Mouse (Mus musculus): ENCODE results near the gene Rapgef2. TPM values are rescaled to one million over a fixed set of nuclear protein-coding genes. Genes with fewer than 3 reads are reported as not detected.
"Not testable (repeated sequence)": the region's sequence is repeated elsewhere in the genome, so short reads cannot be mapped to it uniquely, and the experiment has no call there.

Rapgef2 gene
- total and polyA plus RNA-seq, 2 experiments from 2014 or later = 9.6 to 56.9 TPM

DNA sequence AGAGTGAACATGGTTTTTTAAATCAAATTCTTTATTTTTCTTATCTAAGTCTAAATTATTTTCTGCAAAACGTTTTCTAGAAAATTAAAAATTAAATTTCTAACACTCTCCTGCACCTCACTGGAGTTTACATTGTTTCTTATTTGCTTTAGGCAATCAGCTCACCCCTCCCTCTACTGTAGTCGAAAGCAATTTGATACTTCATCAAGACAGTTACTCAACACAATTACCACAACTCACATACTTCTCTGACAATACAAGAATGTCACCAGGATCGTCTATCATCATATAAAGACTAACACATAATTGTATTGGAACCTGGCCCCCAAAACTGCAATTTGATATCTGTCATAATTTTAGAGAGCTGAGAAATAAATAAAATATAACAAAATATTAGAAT, 51.8 kb downstream of the Rapgef2 start:
- Histone ChIP-seq H3K27ac (ENCODE audit: low read depth, low read length) (no peak overlapping the region), H3K9ac (replicated peaks; ENCODE audit: low read length, poor library complexity, severe bottlenecking) (no peak overlapping the region), H3K4me2 (ENCODE audit: low read depth, low read length, poor library complexity, severe bottlenecking) (no peak overlapping the region), H3K4me1 (ENCODE audit: insufficient read depth, low read length) (no peaks in the 10 kb centered on the region), H3K36me3 (ENCODE audit: insufficient read depth, low read length) (no peaks in the 10 kb centered on the region), H3K27me3 (ENCODE audit: insufficient read depth, low read length) (no peaks in the 10 kb centered on the region), H3K4me3 (ENCODE audit: low read depth, low read length) (no peak overlapping the region), H3K9me3 (ENCODE audit: low read length) (no peaks in the 10 kb centered on the region)
- ATAC-seq (ENCODE audit: low FRiP score) (no peak), DNase-seq (ENCODE audit: low spot score) (no peak)
- WGBS = 79% methylated on average over 3 of the region's 3 CpGs
- no peak for TF ChIP-seq CTCF (IDR thresholded peaks at IDR 0.05)

DNA sequence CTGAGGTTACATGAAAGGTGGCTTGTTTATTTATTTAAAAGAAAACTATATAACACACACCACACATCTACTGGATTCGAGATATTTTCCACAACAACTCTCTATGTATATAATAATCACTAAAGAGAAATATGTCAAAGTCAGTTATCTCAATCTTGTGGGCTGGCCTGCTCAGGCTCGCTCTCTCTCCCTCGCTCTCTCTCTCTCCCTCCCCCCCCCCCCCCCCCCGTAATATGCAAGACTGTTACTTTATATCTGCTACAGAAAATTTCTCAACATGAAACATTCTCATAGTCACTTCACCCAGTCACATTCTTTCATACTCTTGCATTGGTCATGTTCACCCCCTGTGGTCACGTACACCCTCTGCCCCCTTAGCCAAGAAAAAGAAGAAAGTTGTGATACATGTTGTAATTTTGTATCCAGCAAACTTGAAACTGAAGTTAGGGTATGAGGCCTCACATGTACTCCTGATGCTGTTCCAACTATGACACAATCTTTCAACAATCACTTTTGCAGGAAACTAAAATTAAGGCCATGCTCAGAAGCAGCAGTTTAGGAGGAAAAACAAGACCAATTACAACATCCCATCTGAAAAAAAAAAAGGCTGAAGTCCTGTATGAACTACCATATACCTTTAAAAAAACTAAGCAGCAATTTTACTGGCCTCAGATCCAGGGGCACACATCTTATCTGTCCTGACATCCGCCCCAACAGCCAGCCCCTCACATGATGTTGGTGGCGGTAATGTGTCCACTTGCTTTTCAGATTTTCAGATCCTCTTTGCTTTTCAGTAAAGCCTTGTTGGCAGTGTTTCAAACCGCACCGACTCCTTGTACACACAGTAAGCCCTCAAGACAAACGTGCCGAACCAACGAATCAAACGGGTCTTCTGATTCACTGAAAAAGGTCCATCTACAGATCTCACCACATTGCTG, 52.6 kb downstream of the Rapgef2 start:
- Histone ChIP-seq H3K4me2 (ENCODE audit: low read depth, low read length, poor library complexity, severe bottlenecking) (no peak overlapping the region), H3K27me3 (ENCODE audit: insufficient read depth, low read length) (no peaks in the 10 kb centered on the region), H3K4me3 (ENCODE audit: low read depth, low read length) (no peak overlapping the region), H3K9ac (replicated peaks; ENCODE audit: low read length, poor library complexity, severe bottlenecking) (no peak overlapping the region), H3K9me3 (ENCODE audit: low read length) (no peaks in the 10 kb centered on the region), H3K36me3 (ENCODE audit: insufficient read depth, low read length) (no peaks in the 10 kb centered on the region), H3K27ac (ENCODE audit: low read depth, low read length) (no peak overlapping the region), H3K4me1 (ENCODE audit: insufficient read depth, low read length) (no peaks in the 10 kb centered on the region)
- DNase-seq (ENCODE audit: low spot score) (no peak), ATAC-seq (ENCODE audit: low FRiP score) (no peak)
- no peak for TF ChIP-seq CTCF (IDR thresholded peaks at IDR 0.05)
- WGBS = 78% methylated on average over 13 of the region's 13 CpGs

DNA sequence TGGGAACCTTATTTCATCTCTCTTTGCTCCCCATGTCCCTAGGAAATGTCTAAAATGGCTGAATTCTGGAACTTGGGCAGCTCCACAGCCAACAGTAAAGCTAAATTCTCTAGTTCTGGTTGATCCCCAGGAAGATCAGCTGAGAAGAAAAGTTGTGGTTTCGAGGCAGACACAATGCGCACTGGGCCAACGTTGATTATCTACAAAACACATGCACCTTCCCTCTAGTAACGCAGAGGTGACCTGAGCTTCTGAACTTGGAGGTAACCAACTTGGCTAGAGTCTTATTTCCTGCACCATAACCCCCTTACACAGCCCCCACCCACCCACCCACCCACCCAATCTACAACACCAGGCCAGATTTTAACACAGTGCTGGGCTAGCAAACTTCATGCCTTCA, 55.6 kb downstream of the Rapgef2 start:
- Histone ChIP-seq H3K27me3 (ENCODE audit: insufficient read depth, low read length) (no peaks in the 10 kb centered on the region), H3K4me1 (ENCODE audit: insufficient read depth, low read length) (no peaks in the 10 kb centered on the region), H3K9me3 (ENCODE audit: low read length) (no peaks in the 10 kb centered on the region), H3K36me3 (ENCODE audit: insufficient read depth, low read length) (no peaks in the 10 kb centered on the region), H3K4me2 (ENCODE audit: low read depth, low read length, poor library complexity, severe bottlenecking) (no peak overlapping the region), H3K9ac (replicated peaks; ENCODE audit: low read length, poor library complexity, severe bottlenecking) (no peak overlapping the region), H3K4me3 (ENCODE audit: low read depth, low read length) (no peak overlapping the region), H3K27ac (ENCODE audit: low read depth, low read length) (no peak overlapping the region)
- WGBS = 98% methylated on average over 4 of the region's 4 CpGs
- DNase-seq (ENCODE audit: low spot score) = no peak
- TF ChIP-seq CTCF (IDR thresholded peaks at IDR 0.05) = no peak
- ATAC-seq (ENCODE audit: low FRiP score) = no peak

DNA sequence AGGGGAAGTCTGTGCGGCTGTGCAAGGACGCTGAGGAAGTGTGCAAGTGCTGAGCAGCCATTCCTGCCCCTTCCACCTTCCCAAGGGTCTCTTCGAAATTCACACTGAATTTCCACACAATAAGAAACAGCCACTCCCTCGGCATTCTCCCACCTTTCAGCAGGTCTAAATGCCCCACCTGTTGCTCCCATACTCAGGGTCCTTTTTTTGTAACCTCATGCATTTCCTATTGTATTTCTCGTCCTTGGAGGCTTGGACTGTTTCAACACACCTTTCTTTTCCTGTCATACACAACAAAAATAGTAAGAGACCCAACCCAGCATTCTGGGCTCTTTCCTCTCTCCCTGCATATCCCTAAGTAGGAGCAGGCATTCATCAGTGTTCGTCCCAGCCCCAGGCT, 56.8 kb downstream of the Rapgef2 start:
- 75% methylated on average over 6 of the region's 6 CpGs for WGBS
- ATAC-seq (ENCODE audit: low FRiP score) = no peak
- no peaks in the 10 kb centered on the region for H3K27me3 ChIP-seq (ENCODE audit: insufficient read depth, low read length)

DNA sequence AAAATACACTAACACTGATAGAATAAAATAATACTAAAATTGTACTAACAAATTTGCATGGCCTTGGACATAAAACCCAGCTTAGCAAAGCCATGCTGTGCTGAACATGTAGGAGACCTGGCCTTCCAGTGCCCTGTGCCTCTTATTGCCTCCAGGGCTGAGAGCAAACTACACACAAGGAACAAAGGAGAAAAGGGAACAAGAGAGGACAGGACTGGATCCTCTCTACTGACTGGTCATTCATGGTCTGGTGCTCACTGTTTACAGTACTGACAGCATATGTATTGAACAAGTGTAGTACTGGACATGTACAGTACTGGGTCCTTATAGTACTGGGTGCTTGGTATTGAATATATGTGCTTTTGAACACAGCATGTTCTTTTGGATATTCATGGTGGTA, 58.0 kb downstream of the Rapgef2 start:
- no peak overlapping the region for H3K9ac ChIP-seq (replicated peaks; ENCODE audit: low read length, poor library complexity, severe bottlenecking)
- H3K27ac ChIP-seq (ENCODE audit: low read depth, low read length) = no peak overlapping the region
- no peaks in the 10 kb centered on the region for H3K9me3 ChIP-seq (ENCODE audit: low read length)
- TF ChIP-seq CTCF (IDR thresholded peaks at IDR 0.05) = no peak
- H3K4me1 ChIP-seq (ENCODE audit: insufficient read depth, low read length) = no peaks in the 10 kb centered on the region
- no peaks in the 10 kb centered on the region for H3K27me3 ChIP-seq (ENCODE audit: insufficient read depth, low read length)
- no peaks in the 10 kb centered on the region for H3K36me3 ChIP-seq (ENCODE audit: insufficient read depth, low read length)
- DNase-seq (ENCODE audit: low spot score) = no peak
- no peak for ATAC-seq (ENCODE audit: low FRiP score)
- H3K4me2 ChIP-seq (ENCODE audit: low read depth, low read length, poor library complexity, severe bottlenecking) = no peak overlapping the region
- no peak overlapping the region for H3K4me3 ChIP-seq (ENCODE audit: low read depth, low read length)

More for the DNA sequence above, 56.8 kb downstream of the Rapgef2 start:
- no peak for TF ChIP-seq CTCF (IDR thresholded peaks at IDR 0.05)
- Histone ChIP-seq H3K4me3 (ENCODE audit: low read depth, low read length) (no peak overlapping the region), H3K27ac (ENCODE audit: low read depth, low read length) (no peak overlapping the region), H3K9ac (replicated peaks; ENCODE audit: low read length, poor library complexity, severe bottlenecking) (no peak overlapping the region), H3K36me3 (ENCODE audit: insufficient read depth, low read length) (no peaks in the 10 kb centered on the region), H3K4me2 (ENCODE audit: low read depth, low read length, poor library complexity, severe bottlenecking) (no peak overlapping the region), H3K9me3 (ENCODE audit: low read length) (no peaks in the 10 kb centered on the region), H3K4me1 (ENCODE audit: insufficient read depth, low read length) (no peaks in the 10 kb centered on the region)
- no peak for DNase-seq (ENCODE audit: low spot score)

DNA sequence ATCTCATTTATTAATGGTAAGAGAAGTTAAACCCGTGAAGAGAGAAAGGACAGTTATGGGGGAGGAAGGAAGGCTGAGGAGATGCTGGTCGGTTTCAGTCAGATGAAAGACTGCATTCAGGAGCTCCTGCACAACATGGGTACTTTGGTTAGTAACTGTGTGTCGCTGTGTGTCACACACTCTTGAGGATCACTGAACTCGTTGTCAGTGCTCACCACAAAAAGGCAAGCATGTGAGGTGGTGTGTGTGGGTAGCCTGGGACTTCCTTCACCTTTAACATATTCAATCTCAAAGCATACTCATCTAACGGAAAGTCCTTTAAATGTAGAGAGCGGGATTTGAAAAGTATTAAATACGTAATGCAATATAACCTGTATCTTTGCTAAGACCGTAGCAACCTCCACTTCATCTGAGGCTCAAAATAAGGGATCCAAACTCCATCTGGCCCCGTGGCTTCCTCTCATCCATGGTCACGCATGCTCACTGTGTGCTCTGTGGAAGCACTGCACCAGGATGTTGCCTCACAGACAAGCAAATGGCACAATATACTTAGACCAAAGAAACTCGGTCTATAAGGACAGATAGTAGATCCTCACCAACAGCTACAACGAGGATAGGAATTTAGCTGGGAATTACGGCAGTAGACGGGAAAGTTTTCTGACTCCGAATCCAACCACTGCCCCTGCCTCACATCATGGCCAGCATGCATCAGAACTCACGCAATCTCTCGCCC, 58.8 kb downstream of the Rapgef2 start:
- Histone ChIP-seq H3K36me3 (ENCODE audit: insufficient read depth, low read length) (no peaks in the 10 kb centered on the region), H3K27ac (ENCODE audit: low read depth, low read length) (no peak overlapping the region), H3K9ac (replicated peaks; ENCODE audit: low read length, poor library complexity, severe bottlenecking) (no peak overlapping the region), H3K9me3 (ENCODE audit: low read length) (no peaks in the 10 kb centered on the region), H3K4me3 (ENCODE audit: low read depth, low read length) (no peak overlapping the region), H3K27me3 (ENCODE audit: insufficient read depth, low read length) (no peaks in the 10 kb centered on the region), H3K4me2 (ENCODE audit: low read depth, low read length, poor library complexity, severe bottlenecking) (no peak overlapping the region), H3K4me1 (ENCODE audit: insufficient read depth, low read length) (no peaks in the 10 kb centered on the region)
- ATAC-seq (ENCODE audit: low FRiP score) = no peak
- no peak for TF ChIP-seq CTCF (IDR thresholded peaks at IDR 0.05)
- 89% methylated on average over 17 of the region's 17 CpGs for WGBS
- no peak for DNase-seq (ENCODE audit: low spot score)

DNA sequence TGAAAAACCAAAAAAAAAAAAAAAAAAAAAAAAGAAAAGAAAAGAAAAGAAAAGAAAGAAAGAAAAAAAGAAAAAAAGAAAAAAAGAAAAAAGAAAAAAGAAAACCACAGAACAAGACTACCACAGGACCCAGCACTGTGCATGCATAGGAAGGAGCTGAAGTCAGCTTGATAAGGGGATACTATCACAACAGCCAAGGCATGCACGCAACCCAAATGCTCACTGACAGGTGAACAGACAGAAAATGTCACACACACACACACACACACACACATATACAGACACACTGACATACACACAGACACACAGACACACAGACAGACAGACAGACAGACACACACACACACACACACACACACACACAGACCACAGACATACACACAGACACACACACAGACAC, 59.5 kb downstream of the Rapgef2 start:
- DNase-seq (ENCODE audit: low spot score); H3K27me3 ChIP-seq (ENCODE audit: insufficient read depth, low read length); H3K27ac ChIP-seq (ENCODE audit: low read depth, low read length); H3K9ac ChIP-seq (replicated peaks; ENCODE audit: low read length, poor library complexity, severe bottlenecking); H3K4me3 ChIP-seq (ENCODE audit: low read depth, low read length); H3K9me3 ChIP-seq (ENCODE audit: low read length); ATAC-seq (ENCODE audit: low FRiP score); H3K36me3 ChIP-seq (ENCODE audit: insufficient read depth, low read length); H3K4me1 ChIP-seq (ENCODE audit: insufficient read depth, low read length); H3K4me2 ChIP-seq (ENCODE audit: low read depth, low read length, poor library complexity, severe bottlenecking): not testable (repeated sequence)
- WGBS = 88% methylated on average over 1 of the region's 1 CpGs

Measured in midbrain, postnatal 0 days (tissue).